Mouse (Mus musculus): Measurements from ENCODE around the gene Rtf2. TPM values are rescaled to one million over a fixed set of nuclear protein-coding genes. Genes with fewer than 3 reads are reported as not detected.

Rtf2 gene
- total RNA-seq, 2 experiments from 2014 or later = 69.2 to 71.5 TPM

DNA sequence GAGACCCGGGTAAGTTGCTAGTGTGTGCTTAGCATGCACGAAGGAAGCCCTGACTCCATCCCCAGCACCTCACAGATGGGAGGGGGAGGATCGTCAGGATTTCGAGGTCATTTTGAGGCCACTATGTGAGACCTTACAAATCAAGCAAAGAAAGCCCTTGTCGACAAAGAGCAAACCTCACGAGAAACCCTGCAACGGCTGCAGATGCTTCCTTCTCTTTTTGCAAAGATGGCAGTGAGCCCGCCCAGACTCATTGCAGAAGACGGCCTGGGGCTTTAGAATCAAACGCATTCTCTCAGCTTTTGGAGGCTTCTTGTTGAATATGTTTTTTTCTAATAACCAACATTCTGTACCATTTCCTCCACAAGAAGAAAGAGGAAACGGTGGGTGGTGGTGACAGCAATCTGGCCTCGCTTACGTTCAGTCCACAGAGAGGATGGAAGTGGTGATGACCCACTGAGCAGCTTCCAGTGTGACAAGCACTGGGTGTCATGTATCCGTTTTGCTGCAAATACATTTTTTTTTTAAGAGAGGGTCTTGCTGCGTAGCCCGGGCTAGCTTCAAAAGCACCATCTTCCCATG is 2.9 kb upstream of the Rtf2 start:
- no peak for DNase-seq

DNA sequence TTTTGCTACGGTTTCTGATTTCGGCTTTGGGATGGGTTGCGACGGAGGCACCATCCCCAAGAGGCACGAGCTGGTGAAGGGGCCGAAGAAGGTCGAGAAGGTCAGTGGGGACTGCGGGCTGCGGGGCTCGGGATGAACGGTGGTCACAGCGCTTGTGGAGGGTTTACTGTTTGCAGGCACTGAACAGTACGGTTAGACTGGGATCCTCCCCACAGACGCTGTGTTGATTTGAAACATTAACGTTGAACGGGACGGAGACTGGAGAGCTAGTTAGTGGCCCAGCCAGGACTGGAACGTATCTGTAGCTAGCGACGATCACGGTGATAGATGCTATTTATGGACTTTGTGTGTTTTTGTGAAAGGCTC is 267 bp downstream of the Rtf2 start:
- DNase-seq = no peak

DNA sequence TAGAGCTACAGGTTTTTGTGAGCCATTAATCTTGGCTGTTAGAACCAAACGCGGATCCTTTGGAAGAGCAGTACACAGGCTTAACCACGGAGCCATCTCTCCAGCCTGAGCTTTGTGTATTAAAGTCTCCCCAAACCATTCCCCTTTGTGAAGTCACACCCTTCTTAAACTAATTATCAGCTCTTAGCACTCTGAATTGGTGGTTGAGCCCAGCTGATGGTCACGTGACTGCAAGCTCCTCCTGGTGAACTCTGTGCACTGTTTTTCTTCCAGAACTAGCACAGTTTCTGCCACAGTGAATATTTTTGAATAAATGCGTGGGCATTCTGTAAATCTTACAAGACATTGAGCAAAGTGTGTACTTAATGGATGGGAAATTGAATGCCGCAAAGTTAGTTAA is 820 bp downstream of the Rtf2 start:
- peak; percentile 34 for DNase-seq

DNA sequence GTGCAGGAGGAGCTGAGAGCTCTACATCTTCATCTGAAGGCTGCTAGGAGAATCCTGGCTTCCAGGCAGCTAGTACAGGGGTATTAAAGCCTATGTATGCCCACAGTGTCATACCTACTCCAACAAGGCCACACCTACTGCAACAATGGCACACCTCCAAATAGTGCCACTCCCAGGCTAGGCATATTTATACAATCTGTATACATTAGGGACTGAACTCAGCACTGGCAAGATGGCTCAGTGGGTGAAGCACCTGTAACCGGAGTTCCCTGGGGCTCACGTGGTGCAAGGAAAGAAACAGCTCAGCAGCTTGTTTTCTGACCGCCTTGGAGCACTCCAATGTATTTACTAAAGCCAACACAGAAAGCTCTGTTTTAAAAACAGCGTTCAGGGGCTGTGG is 5.3 kb downstream of the Rtf2 start:
- no peak for DNase-seq

DNA sequence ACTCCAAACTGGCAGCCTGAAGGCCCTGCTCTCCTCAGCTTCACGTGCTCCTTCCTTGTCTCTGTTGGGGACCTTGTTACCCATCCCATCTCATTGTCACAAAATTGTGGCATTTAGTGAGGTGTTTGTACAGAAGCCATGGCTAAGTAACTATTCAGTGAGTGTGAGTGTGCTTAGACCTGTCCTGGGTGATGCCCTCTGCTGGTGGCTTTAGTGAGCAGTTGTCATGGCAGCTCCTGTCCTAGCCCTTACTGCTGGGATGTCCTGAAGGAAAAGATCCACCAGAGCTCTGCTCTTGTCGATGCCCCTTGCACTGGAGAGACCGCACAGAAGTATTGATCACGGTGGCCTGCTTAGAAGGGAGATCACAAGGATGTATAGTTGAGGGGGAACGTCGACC is 7.0 kb downstream of the Rtf2 start:
- DNase-seq = peak; percentile 33

DNA sequence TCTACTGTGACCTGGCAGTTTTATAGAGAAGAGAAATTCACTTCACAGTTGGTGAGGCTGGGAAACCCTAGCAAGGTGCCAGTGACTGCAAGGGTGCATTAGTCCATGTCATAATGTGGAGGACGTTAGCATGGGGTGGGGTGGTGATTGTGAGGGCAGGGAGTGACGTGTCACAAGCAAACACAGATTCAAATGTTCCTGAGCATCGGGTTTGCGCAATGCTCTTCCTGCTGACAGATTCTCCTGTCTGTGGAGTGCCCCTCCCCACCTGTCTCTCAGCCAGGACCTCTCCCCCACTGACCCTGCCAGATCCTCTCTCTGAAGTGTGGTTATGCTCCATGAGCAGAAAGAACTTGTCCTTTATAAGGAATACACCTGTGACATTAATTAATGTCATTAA is 8.0 kb downstream of the Rtf2 start:
- no peak for DNase-seq

DNA sequence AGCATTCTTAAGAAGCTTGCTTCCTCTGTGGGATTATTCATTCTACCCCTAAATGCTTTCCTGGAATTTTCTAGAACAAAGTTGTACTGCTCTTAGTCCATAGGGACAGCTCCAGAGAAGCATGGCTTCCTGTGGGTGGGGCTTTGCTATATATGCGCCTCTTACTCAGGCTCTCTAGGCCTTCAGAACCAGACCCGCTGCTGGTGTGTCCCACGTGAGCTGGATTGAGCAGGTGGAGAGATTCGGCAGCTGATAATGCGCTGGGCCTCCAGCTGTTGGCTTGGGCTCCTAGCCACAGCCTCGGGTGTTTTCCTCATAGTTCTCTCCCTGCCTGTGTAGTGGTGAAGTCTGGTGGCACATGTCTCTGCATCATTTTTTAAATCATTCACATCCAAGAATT is 10.3 kb downstream of the Rtf2 start:
- DNase-seq = no peak

DNA sequence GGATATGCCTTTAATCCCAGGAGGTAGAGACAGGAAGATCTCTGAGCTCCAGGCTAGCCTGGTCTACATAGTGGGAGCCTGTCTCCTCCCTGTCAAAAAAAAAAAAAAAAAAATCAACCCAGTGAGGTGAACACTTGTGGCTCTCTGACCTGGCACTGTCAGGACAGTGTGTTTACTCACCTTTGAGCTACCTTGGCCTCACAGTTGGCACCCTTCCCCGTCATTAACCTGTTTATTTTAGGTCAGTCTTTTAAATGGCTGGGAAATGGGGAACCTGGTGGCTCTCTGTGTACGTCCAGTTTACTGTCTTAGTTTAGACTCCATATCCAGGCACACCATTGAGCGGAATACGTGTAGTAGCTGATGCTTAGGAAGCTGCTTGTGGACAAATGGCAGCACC is 11.7 kb downstream of the Rtf2 start:
- no peak for DNase-seq

DNA sequence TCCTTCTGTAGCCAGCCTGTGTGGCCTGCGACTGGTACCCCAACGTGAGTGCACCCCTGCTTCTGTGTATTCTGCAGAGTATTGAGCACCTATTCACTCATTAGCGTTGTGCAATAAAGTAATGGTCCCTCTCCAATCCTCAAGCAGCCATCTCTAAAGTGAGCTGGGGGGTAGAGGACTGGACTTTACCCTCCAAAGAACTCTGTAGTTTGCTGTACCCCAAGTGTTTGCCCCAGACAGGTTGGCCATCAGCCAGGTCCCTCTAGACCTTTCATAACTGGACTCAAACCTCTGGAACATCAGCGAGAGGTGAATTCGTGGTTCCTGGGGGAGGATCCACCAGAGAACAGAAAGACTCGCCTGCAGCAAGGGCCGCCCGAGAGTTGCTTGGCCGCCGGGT is 12.1 kb downstream of the Rtf2 start:
- DNase-seq = no peak

DNA sequence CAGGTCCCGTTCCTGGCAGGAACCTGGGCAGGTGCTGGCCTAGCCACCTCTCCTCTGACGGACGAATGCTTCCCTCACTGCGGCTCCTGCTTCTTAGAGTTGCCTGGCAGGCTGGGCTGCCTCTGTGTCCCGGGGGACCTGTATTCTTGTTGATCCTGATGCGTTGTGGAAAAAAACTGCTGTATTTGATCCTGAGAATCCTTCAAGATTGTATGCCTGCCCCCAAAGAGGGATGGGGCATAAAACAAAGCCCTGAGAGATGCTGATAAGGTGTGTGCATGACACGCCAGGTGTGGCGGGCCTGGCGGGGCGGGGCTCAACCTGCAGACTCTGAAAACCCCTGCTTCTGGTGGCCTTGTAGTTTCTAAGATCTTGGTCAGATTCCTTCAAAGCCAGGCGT is 18.1 kb downstream of the Rtf2 start, which contains the start of gene Gcnt7:
Gene Gcnt7 (minus strand): TSS at position 101 of the 400 bp plus-strand sequence.
- DNase-seq = no peak

DNA sequence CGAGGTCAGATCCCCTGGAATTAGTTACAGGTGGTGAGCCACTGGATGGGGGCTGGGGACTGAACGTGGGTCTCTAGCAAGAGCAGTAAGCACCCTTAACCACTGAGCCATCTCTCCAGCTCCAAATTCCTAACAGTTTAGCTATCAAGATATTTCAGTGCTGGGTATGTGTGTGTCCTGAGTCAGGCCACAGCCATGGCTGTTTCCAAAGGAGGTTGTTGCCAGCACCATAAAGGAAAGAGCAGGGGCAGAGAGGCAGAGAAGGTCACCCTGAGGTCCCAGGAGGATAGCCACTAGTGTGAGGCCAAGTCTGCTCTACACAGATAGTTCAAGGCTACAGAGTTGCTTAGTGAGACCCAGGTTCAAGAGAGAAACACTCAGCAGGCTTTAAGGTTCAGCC is 20.3 kb downstream of the Rtf2 start:
- DNase-seq = peak; percentile 51

DNA sequence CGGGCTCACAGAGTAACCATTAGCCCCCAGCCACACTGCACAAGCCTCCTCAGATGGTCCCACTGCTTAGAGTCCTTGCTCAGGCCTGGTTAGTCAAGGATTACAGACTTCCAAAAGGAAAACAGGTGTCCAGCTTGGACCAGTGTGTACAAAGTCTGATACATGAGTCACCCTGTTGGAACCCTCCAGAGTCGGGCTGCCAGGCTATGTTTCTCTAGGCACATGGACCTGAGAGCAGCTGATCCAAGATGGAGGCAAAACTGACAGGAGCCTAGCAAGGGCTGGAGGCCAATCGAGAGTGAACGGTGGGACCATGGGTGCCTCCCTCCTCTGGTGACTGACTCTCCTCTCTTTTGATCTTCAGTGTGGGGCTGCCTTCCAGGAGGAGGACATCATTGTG is 22.5 kb downstream of the Rtf2 start:
- no peak for DNase-seq

DNA sequence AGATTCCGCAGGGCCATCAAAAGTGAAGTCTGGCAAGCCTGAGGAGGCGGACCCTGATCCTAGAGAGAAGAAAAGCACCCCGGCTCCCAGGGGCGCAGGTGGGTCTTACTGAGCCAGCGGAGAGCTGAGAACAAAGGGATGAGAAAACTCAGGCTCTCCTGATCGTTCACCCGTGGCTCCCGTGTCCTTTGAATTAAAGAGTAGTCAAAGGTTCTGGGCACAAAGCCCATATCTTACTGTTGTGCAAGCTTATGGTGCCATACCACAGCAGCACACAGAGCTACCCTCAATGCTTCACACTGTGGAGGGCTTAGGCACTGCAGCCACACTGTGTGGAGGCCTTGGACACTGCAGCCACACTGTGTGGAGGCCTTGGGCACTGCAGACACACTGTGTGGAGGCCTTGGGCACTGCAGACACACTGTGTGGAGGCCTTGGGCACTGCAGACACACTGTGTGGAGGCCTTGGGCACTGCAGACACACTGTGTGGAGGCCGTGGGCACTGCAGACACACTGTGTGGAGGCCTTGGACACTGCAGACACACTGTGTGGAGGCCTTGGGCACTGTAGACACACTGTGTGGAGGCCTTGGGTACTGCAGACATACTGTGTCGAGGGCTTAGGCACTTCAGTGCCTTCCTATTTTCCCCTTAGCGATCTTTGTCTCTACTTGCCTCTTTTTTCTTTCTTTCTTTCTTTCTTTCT is 26.2 kb downstream of the Rtf2 start:
- peak; percentile 71 for DNase-seq

DNA sequence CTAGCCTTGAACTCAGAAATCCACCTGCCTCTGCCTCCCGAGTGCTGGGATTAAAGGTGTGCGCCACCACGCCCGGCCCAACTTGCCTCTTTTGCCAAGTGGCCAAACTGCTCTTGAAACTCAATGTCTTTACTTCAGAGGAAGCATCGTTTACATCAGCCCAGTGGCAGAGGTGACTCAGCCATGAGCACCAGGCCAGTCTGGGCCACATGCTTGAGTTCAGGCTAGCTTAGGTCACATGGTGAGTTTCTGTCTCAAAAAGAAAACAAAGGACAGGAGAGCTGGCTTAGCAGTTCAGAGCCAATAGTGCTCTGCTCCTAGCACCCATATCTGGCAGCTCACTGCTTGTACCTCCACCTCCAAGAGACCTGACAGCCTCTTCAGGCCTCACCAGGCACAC is 26.9 kb downstream of the Rtf2 start:
- no peak for DNase-seq

DNA sequence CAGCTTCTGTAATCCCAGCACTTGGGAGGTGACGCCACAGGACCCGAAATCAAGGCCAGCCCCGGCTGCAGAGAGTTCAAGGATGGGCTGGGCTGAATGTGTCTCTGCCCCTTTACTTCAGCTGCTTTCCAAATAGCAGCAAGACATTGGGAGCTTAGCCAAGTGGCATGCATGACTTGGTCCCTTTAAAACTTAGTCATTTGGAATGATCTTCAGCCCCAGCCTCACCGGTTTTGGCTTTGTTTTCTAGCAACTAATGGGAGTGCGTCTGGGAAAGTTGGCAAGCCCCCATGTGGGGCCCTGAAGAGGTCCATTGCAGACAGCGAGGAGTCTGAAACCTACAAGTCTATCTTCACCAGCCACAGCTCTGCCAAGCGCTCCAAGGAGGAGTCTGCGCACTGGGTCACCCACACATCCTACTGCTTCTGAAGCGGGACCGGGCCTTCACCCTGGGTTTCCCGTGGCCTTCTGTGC is 28.0 kb downstream of the Rtf2 start:
- peak; percentile 78 for DNase-seq

DNA sequence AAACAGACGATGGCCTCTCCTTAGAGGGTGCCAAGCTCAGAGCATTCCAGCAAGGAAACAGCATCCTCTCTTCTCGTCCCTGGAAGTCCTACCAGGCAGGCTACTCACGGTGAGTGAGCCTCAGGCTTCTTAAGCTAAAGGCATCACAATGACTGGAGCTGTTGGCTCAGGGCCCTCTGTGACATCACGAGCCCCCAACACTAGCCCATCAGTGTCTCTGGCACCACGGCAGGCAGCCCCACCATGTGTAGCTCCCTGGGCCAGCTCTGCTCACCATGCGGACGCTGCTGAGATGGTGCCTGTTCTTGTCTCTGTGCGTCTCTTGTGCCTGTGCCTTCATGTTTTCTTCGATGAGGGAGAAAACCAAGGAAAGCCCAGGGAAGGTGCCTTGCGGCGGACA is 32.0 kb downstream of the Rtf2 start, which contains the start of gene Fam209:
Gene Fam209 (plus strand): TSS at position 203 of the 400 bp plus-strand sequence.
- no peak for DNase-seq

DNA sequence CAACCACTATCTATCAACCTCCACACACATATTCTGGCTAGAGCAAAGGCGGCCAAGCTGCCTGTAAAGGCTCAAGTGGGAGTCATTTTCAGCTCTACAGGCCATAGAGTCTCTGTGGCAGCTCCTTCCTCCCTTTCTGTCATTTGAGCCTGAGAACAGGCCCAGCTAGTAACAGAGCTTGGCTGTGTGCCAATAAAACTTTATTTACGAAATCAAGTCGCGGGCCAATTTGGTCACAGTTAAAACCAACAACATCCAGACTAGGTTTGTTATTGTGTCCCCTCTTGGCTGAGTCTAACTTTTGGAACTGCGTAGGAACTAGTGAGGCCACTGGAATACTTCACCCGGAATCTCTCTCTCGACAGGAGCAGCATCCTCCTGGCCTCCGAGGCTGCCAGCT is 33.2 kb downstream of the Rtf2 start:
- DNase-seq = peak; percentile 38

DNA sequence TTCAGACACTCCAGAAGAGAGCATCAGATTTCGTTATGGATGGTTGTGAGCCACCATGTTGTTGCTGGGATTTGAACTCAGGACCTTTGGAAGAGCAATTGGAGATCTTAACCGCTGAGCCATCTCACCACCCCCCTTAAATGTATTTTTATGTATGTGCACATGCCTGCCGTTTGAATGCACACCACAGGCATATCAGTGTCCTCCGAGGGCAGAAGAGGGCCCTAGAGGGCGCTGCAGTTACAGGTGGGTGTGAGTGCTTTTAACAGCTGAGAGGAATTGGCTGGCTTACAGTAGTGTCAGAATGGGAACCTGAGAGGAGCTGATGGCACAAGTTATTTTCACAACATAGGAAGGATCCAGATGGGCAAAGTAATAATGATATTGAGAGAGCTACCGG is 34.6 kb downstream of the Rtf2 start:
- peak; percentile 54 for DNase-seq

DNA sequence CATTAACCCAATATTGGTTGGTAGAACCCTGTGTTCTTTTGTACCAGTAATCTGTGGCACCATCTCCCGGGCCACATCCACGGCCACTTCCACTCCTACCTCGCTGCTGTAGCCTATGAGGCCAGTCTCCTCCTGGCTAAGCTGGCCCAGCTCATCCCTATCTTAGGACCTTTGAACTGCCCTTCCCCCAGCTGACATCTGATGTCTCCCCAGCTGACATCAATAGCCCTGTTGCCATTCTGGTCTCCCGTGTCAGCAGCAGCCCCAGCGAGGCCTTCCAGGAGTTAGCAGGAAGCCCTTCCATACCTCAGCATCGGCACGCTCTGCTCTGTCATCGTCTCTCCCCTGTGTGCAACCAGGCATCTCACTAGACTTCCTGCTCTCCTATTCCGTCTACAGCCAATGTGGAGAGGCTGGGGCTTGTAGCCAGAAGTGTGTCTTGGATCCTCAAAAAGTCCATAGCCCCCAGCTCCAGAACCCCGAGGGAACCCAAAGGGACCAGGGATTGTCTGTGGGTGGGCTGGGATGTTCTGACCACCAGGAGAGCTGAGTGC is 36.4 kb downstream of the Rtf2 start:
- no peak for DNase-seq

DNA sequence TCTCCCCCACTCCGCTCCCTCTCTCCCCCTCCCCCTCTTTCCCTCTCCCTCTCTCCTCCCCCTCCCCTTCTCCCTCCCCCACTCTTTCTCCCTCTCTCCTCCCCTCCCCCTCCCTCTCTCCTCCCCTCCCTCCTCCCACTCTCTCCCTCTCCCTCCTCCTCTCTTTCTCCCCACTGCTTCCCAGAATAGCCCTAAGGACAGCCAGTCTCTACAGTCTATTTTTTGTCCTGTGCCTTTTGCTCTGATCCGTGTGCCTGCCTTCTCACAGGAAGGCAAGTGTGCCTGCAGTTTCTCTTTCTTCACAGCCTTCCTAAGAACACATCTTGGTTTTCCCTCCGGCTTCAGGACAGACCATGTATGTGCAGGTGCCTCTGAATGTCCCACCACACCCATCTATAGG is 37.0 kb downstream of the Rtf2 start:
- no peak for DNase-seq

DNA sequence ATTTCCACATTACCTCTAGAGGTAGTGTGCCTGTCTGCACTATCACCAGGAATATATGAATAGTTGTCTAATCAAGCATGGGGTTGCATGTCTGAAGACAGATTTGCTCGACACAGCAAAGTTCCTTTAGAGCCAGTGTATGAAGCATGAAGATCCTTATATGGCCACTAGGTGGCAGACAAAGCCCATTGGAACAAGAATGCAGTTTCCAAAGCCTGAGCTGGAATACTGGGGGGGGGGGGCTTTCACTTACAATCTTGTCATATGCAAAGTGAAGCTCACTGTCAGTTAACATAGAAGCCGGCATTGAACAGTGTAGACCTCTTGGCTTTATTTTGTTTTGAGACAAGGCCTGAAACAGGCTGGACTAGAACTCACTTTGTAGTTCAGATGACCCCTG is 37.5 kb downstream of the Rtf2 start:
- DNase-seq = peak; percentile 48

DNA sequence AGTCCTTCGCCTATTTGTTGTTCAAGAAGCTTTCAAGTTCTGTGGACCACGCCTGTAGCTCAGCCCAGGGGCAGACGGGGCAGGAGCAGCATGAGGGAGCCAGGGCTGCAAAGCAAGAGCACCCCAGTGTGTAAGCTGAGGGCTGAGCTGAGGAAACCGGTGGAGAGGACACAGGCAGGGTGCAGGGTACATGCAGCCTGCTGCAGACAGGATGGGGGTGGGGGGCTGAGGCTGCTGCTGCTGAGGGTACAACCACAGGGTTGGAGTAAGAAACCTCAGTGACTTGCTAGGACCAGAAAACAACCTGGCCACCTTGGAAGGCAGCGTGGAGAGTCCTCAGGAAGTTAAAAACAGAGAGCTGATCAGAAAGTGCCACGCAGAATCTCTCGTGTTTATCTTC is 39.9 kb downstream of the Rtf2 start:
- no peak for DNase-seq

DNA sequence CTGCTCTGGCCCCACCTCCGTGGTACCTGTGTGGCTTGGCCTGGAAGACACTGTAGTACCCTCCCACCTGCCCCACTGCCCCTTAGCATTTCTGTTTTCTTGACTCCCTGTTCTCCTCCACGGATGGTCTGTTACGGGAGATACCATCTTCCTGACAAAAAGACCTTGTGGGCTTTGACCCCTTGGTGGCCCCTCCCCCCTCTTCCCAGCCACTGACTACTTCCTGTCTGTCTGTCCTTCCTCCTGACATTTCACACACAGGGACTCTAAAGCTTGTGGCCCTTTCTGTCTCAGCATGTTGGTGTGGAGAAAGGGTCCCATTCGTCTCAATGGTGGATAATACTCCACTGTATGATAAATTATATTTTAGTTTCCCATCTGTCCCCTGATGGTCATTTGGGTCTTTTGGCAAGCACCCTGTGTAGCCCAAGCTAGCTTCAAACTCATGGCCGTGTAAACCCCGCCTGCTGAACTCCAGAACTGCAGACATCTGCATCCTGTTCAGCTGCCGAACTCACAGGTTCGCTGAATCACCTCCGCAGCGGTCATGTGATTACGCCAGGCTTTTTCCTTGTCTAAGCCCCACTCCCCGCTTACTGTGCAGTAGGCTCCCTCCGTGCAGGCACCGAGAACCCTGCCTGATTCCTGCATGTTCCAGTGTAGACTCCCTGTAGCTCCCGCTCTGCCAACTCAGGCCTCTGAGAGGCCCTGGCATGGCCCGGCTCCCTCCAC is 41.5 kb downstream of the Rtf2 start:
- DNase-seq = no peak
